Mouse (Mus musculus) B cell, adult (primary cell): ENCODE data around the gene Klk7. TPM values are rescaled to one million over a fixed set of nuclear protein-coding genes. Genes with fewer than 3 reads are reported as not detected.

Source experiments
- total RNA-seq: library from RNA; stranded (reverse); gene quantifications from 4 replicates; pipeline ENCODE4 v1.2.4, GENCODE M21; 2023; ENCODE audit not compliant: inconsistent age

Klk7 gene
- total RNA-seq = not detected in 4 replicates

DNA sequence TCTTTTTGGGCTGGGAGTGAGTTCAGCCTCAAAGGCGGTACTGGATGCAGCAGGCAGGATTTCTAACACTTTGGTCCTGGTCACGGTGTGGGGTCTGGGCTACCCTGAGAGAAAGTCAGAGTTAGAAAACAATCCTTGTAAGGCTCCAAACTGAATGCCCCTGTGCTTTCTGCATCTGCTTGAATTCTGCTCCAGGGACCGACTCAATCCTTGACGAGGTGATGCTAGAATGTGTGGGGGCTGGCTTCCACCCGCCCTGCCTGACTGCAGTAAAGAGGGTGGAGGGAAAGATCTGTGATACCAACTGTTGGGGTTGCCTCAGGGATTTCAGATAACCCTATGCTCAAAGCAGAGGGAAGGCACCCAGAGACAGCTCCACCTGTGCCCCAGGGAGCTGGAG is at the start of gene Klk7:
Gene Klk7, plus strand, starts transcription at position 301 of the 400 bp plus-strand sequence.

GRCm38 (mm10) chr7:43768597-43768996 is 42.5 kb upstream of the Klk7 start, which contains the start of gene Klk12:
Gene Klk12, plus strand, starts transcription at chr7:43768897.

DNA sequence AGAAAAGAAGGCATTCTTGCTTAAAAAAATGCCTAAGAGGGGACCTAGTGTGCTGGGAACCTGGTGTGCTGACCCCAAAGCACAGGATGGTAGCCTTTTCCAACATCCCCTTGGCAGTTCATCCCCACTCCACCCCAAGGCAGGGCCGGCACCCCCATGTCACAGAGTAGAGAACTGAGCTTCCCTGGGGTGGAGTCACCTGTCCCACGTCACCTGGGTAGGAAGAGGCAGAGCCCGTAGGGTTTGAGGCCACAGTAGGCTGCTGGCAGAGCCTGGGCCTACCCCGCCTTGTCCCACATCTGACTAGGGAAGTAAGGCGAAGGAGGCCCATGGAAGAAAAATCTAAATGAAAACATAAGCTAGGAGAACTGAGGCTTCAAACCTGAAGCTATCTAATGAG is 36.7 kb upstream of the Klk7 start, which contains the start of gene Klk11:
Gene Klk11, plus strand, starts transcription at position 241 of the 400 bp plus-strand sequence.

GRCm38 (mm10) chr7:43780746-43781145 is 30.3 kb upstream of the Klk7 start, which contains the start of gene Klk10:
Gene Klk10, plus strand, starts transcription at chr7:43781035.

DNA sequence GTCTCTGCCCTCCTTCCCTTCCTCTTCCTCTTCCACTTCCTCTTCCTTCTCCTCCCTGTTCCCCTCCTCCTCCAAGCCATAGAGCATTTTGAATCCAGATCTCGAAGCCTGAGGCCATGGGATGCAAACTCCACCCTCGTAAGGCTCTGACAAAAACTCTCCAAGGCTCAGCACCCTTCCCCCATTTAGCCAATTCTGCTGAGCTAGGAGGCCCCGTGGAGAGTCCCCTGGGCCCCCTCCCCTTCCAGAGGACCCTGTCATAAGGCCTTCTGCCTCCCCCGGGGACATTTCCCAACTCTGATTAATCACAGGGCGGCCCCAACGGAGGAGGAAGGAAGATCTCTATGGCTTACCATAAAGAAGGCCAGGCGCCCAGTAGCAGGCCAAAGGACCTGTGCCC is 19.5 kb upstream of the Klk7 start, which contains the start of gene Klk9:
Gene Klk9, plus strand, starts transcription at position 301 of the 400 bp plus-strand sequence.

DNA sequence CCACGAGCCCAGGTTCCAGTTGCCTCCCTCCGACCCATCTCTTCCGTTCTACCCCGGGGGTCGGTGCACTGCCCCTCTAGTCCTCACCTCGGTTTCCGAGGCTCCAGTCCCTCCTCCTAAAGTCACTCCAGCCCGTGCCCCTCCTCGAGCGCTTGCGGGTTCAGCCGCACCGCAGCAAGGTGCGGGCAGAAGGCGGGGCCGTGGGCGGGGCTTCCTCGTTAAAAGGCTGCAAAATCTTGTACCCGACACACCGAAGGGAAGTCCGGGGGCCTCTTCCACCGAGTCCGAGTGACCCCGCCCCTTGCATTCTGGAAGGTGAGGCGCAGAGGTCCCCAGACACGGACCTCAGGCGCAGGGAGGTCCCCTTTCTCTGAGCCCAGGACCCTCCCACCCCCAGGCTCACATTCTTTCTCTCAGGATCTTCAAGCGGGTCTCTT is 13.7 kb upstream of the Klk7 start, which contains the start of gene Klk8:
Gene Klk8, plus strand, starts transcription at position 245 of the 437 bp plus-strand sequence.

GRCm38 (mm10) chr7:43824199-43824598 is 13.1 kb downstream of the Klk7 start, which contains the start of gene Klk6:
Gene Klk6, plus strand, starts transcription at chr7:43824499.

GRCm38 (mm10) chr7:43841701-43842100 is 30.6 kb downstream of the Klk7 start, which contains the start of gene Klk5:
Gene Klk5, plus strand, starts transcription at chr7:43841971.

Other genes with a start within 250 kb of the Klk7 start
- 1.9 to 2.5 TPM (median 2.5 TPM) in 4 replicates for gene Zfp658, start 249.0 kb upstream of the Klk7 start, total RNA-seq
- 8.9 to 14.1 TPM (median 10.7 TPM) in 4 replicates for gene Zfp719, start 231.7 kb upstream of the Klk7 start, total RNA-seq
- not detected in 4 replicates for gene Zfp819, start 204.1 kb upstream of the Klk7 start, total RNA-seq
- not detected in 4 replicates for gene Ceacam18, start 176.6 kb upstream of the Klk7 start, total RNA-seq
- gene Siglece, start 151.1 kb upstream of the Klk7 start, total RNA-seq = 1.7 to 2.6 TPM (median 2.1 TPM) in 4 replicates
- gene Ctu1, start 139.3 kb upstream of the Klk7 start, total RNA-seq = 5.3 to 7.2 TPM (median 6.0 TPM) in 4 replicates
- gene Klk14, start 120.9 kb upstream of the Klk7 start, total RNA-seq = not detected in 4 replicates
- gene Klk13, start 98.7 kb upstream of the Klk7 start, total RNA-seq = not detected in 4 replicates
- not detected in 4 replicates for gene Klk12, start 42.4 kb upstream of the Klk7 start, total RNA-seq
- gene Klk11, start 36.7 kb upstream of the Klk7 start, total RNA-seq = not detected in 4 replicates
- not detected in 4 replicates for gene Klk10, start 30.3 kb upstream of the Klk7 start, total RNA-seq
- not detected in 4 replicates for gene Klk9, start 19.4 kb upstream of the Klk7 start, total RNA-seq
- gene Klk8, start 13.7 kb upstream of the Klk7 start, total RNA-seq = 1.1 to 6.0 TPM (median 4.7 TPM) in 4 replicates
- not detected in 4 replicates for gene Klk6, start 13.2 kb downstream of the Klk7 start, total RNA-seq
- not detected in 4 replicates for gene Klk5, start 30.7 kb downstream of the Klk7 start, total RNA-seq
- not detected in 4 replicates for gene Klk4, start 69.9 kb downstream of the Klk7 start, total RNA-seq
- gene Klk15, start 122.4 kb downstream of the Klk7 start, total RNA-seq = not detected in 4 replicates
- not detected in 4 replicates for gene Klk1b8, start 139.4 kb downstream of the Klk7 start, total RNA-seq
- gene Klk1b1, start 155.5 kb downstream of the Klk7 start, total RNA-seq = not detected in 4 replicates
- not detected in 4 replicates for gene Klk1b9, start 164.8 kb downstream of the Klk7 start, total RNA-seq
- not detected in 4 replicates for gene Klk1b11, start 184.6 kb downstream of the Klk7 start, total RNA-seq
- gene Klk1b26, start 200.9 kb downstream of the Klk7 start, total RNA-seq = not detected in 4 replicates
- gene Klk1b27, start 241.0 kb downstream of the Klk7 start, total RNA-seq = not detected in 4 replicates